Mouse (Mus musculus) kidney, postnatal 0 days (tissue): Measurements from ENCODE around the gene Tmem231. TPM values are rescaled to one million over a fixed set of nuclear protein-coding genes. Genes with fewer than 3 reads are reported as not detected.

ENCODE experiments used
- ATAC-seq: fragments of 200-750 bp; cut with Nextera tagmentation; replicated peaks from 2 replicates; pipeline ENCODE4 v1.8.0; 2017; ENCODE audit warnings: low read depth, moderate number of reproducible peaks, moderate TSS enrichment, moderate library complexity; ENCODE audit not compliant: low FRiP score
- DNase-seq: peaks from one replicate; pipeline ENCODE4 v3.0.0-alpha.2; 2016; ENCODE audit warnings: low spot score
- H3K27ac ChIP-seq: fragments of 300-500 bp; sonication (generic); 2 replicates; pipeline ENCODE4 v1.5.1; 2014; ENCODE audit warnings: mild to moderate bottlenecking
- H3K27me3 ChIP-seq: fragments of 300-500 bp; sonication (generic); 2 replicates; pipeline ENCODE4 v1.6.1; 2014; ENCODE audit warnings: low read length, mixed read lengths; ENCODE audit not compliant: insufficient read depth
- H3K36me3 ChIP-seq: fragments of 300-500 bp; sonication (generic); 2 replicates; pipeline ENCODE4 v1.6.1; 2014; ENCODE audit warnings: low read length, mixed read lengths; ENCODE audit not compliant: insufficient read depth
- H3K4me1 ChIP-seq: fragments of 300-500 bp; sonication (generic); replicated peaks from 2 replicates; pipeline ENCODE4 v1.6.1; 2014; ENCODE audit warnings: antibody characterized with exemption, low read length, mixed read lengths; ENCODE audit not compliant: insufficient read depth
- H3K4me2 ChIP-seq: fragments of 300-500 bp; sonication (generic); 2 replicates; pipeline ENCODE4 v1.6.1; 2014; ENCODE audit warnings: mild to moderate bottlenecking, low read length, moderate library complexity, mixed read lengths
- H3K4me3 ChIP-seq: fragments of 300-500 bp; sonication (generic); replicated peaks from 2 replicates; pipeline ENCODE4 v1.5.1; 2014; ENCODE audit warnings: low read depth, low read length
- H3K9ac ChIP-seq: fragments of 300-500 bp; sonication (generic); 2 replicates; pipeline ENCODE4 v1.6.1; 2014; ENCODE audit warnings: low read depth, low read length
- H3K9me3 ChIP-seq: fragments of 300-500 bp; sonication (generic); replicated peaks from 2 replicates; pipeline ENCODE4 v1.6.1; 2016; ENCODE audit warnings: low read length, inconsistent platforms, mixed read lengths
- CTCF ChIP-seq: IDR thresholded peaks from 2 replicates; pipeline ENCODE4 v1.5.1; 2016; ENCODE audit warnings: antibody characterized with exemption, low read depth, mild to moderate bottlenecking, moderate library complexity
- WGBS: fragments of 180-500 bp; shearing (Covaris S2); extraction: QIAGEN DNeasy Blood & Tissue Kit; methylation state at CpG from one replicate; pipeline ENCODE4 v1.1.7; 2014; 5-methylcytosine and 5-hydroxymethylcytosine counted together
- polyA plus RNA-seq: library from polyadenylated mRNA; unstranded; fragments of >200 nt; fragmentation: Nextera tagmentation; extraction: Ambion mirVana; gene quantifications from 2 replicates; pipeline ENCODE4 v1.2.1, GENCODE M21; 2015

The Tmem231 gene
- polyA plus RNA-seq, 1 experiment from 2014 or later, result 17.3 TPM

DNA sequence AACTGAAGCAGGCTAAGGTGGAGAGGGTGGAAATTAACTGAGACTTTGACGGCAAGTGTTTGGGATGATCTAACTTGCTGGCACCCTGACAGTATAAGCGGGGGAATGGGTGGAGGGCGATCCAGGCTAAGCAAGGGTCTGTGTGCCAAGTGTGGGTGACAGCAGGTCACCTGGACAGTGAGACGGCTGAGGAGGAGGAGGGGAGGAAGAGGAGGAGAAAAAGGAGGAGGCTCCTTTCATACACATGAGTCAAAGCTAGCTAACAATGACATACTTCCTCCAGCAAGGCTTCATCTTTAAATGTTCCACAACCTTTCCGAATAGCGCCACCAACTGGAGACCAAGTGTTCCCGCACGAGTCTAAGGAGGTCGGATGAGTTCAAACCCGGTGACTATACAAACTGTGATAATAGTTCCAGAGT is 10.3 kb downstream of the Tmem231 start:
- DNase-seq (peak; percentile 78), ATAC-seq (0 out of 2 replicates have a peak, but pooled peaks have one; percentile 43)
- Histone ChIP-seq H3K9ac (no peak overlapping the region), H3K36me3 (no peaks in the 10 kb centered on the region), H3K4me3 (no peak overlapping the region), H3K4me1 (no peaks in the 10 kb centered on the region), H3K9me3 (no peaks in the 10 kb centered on the region), H3K4me2 (no peak overlapping the region), H3K27me3 (no peaks in the 10 kb centered on the region), H3K27ac (no peak overlapping the region)
- TF ChIP-seq CTCF, result peak; percentile 72
- 23% methylated on average over 10 of the region's 10 CpGs for WGBS

- H3K9me3 ChIP-seq, result no peaks in the 10 kb centered on the region
- H3K9ac ChIP-seq, result no peak overlapping the region
- no peak overlapping the region for H3K4me2 ChIP-seq
- no peaks in the 10 kb centered on the region for H3K4me1 ChIP-seq
- WGBS, result 76% methylated on average over 4 of the region's 4 CpGs
- no peaks in the 10 kb centered on the region for H3K27me3 ChIP-seq
- no peak overlapping the region for H3K4me3 ChIP-seq
- ATAC-seq, result no peak
- no peak for DNase-seq
- H3K27ac ChIP-seq, result no peak overlapping the region
- 0 out of 2 replicates have a peak, but pooled peaks cover 3% of the 10 kb centered on the region for H3K36me3 ChIP-seq
- no peak for TF ChIP-seq CTCF
These were observed 12.7 kb downstream of the Tmem231 start for GRCm38 (mm10) chr8:111920971-111921370.

DNA sequence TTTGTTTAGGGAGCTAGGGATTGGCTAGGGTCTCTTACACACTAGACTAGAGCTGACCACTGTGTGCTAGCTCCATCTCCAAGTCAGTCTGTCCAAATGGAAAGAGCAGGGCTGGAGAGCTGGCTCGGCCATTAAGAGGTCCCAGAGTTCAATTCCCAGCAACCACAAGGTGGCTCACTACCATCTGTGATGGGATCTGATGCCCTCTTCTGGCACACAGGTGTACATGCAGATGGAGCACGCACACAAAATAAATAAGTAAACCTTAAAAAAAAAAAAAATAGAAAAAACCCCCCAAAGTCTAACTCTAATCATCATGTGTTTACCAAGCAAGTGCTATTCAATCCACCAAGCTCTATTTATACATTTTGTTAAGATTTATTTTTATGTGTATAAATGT is 14.0 kb downstream of the Tmem231 start:
- Histone ChIP-seq H3K4me2 (no peak overlapping the region), H3K4me3 (no peak overlapping the region), H3K9me3 (no peaks in the 10 kb centered on the region), H3K36me3 (0 out of 2 replicates have a peak, but pooled peaks cover 3% of the 10 kb centered on the region), H3K27me3 (no peaks in the 10 kb centered on the region), H3K9ac (no peak overlapping the region), H3K27ac (no peak overlapping the region), H3K4me1 (no peaks in the 10 kb centered on the region)
- ATAC-seq (no peak), DNase-seq (no peak)
- TF ChIP-seq CTCF, result peak; percentile 50
- WGBS, result 94% methylated on average over 2 of the region's 2 CpGs

DNA sequence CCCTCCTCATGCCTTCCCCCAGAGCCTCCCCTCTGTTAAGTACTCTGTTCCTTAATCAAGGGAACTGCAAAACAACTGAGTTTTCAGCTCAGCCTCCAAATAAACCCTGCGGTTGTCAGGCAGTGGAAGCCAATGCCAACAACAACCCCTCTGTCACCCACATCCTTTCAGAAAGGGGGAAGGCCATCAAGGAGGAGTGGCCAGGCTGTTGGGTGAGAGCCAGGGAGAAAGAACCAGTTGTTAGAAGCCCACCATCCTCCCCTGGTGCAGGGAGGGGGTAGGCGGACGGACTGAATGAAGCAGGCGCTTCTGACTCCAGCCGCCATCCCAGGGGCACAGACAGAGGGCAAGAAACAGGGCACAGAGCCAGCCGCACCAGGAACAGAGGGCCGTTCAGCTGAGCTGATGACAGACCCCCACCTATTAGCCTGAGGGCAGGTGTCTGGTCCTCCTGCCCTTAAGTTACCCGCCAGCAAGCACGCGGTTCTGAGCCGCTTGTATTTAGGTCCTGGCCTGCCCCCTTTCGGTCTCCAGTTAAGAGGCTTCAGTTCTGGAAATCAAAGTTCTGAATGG is 20.7 kb downstream of the Tmem231 start:
- H3K9ac ChIP-seq, result no peak overlapping the region
- H3K4me1 ChIP-seq, result peaks cover 5% of the 10 kb centered on the region; the same call in 1 of the 2 replicates
- DNase-seq (no peak), ATAC-seq (no peak)
- H3K4me2 ChIP-seq, result no peak overlapping the region
- H3K36me3 ChIP-seq, result 0 out of 2 replicates have a peak, but pooled peaks cover 3% of the 10 kb centered on the region
- H3K4me3 ChIP-seq, result no peak overlapping the region
- H3K27me3 ChIP-seq, result peaks cover 10% of the 10 kb centered on the region
- no peaks in the 10 kb centered on the region for H3K9me3 ChIP-seq
- peak; percentile 49 for TF ChIP-seq CTCF
- no peak overlapping the region for H3K27ac ChIP-seq
- WGBS, result 47% methylated on average over 12 of the region's 12 CpGs

DNA sequence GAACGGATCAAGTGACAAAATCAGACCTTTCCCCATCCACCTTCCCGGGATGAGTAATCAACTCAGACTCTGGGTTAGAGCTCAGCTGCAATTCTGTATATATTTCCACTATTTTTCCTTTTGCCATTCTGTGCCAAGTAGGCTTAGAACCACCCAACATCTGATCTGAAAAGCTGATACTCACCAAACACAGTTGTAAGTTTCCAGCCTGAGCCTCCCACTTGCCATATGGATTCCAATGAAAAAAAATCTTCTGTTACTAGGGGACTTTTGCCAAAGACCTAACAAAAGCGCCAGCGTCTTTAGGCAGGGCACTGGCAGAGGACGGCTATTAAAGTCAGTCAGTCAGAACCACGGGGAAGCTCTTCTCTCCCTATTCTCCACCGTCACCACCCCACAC is 22.1 kb downstream of the Tmem231 start:
- no peak overlapping the region for H3K4me2 ChIP-seq
- no peaks in the 10 kb centered on the region for H3K36me3 ChIP-seq
- H3K4me1 ChIP-seq, result peaks cover 5% of the 10 kb centered on the region; the same call in 1 of the 2 replicates
- H3K9me3 ChIP-seq, result no peaks in the 10 kb centered on the region
- no peak overlapping the region for H3K4me3 ChIP-seq
- no peak overlapping the region for H3K9ac ChIP-seq
- DNase-seq (no peak), ATAC-seq (no peak)
- peaks cover 10% of the 10 kb centered on the region for H3K27me3 ChIP-seq
- no peak for TF ChIP-seq CTCF
- no peak overlapping the region for H3K27ac ChIP-seq
- WGBS, result 31% methylated on average over 7 of the region's 7 CpGs

DNA sequence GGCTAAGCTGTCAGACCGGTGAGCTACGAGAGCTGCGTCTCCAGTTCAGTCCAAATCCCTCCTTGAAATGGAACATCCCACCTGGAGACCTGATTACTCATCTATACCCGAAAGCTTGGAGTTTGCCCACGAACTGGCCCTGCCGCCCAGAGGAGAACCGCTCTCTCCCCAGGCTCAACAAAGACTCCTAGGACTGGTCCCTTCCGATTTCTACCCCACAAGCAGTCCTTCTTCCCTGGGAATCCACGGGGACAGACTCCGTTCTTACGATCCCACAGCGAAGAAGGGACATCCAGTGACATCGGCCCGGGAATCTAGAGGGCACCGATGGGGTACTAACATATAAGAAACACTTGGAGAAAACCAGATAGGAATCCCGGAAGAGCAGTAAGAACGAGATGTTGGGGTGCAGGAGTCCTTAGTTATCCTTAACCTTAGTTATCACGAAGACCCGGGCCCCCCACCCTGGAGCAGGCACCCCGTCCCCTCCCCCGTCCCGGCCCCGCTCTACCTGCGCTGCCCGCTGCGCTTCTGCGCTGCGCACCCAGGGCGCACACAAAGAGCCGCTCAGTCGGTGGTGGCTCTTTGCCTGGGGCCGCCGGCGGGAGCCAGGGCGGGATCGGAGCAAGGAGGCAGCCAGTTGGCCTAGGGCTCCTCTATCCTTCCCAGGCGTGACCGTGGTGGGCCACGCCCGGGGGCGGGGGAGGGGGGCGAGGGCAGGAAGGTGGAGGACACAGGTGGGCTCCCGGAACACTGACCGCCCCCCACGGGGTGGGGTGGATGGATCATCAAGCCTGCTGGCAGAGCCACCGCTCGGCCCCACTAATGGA is 23.8 kb downstream of the Tmem231 start, which contains the start of gene Chst5:
TSS of gene Chst5 (minus strand) at position 827 of the 830 bp plus-strand sequence.
- Histone ChIP-seq H3K9me3 (no peaks in the 10 kb centered on the region), H3K4me3 (peak within 1 kb of the TSS; percentile 32), H3K36me3 (no peaks in the 10 kb centered on the region), H3K9ac (peak within 1 kb of the TSS; percentile 46; the same call in 1 of the 2 replicates), H3K4me2 (peak within 1 kb of the TSS; percentile 65), H3K27ac (no peak within 1 kb of the TSS), H3K27me3 (peaks cover 10% of the 10 kb centered on the region), H3K4me1 (peaks cover 5% of the 10 kb centered on the region; the same call in 1 of the 2 replicates)
- TF ChIP-seq CTCF, result no peak
- ATAC-seq, result peak; percentile 35; the same call in 1 of the 2 replicates
- WGBS, result 5% methylated on average over 44 of the region's 47 CpGs
- DNase-seq, result no peak
